Mouse (Mus musculus) limb, embryonic 14.5 days (tissue): ENCODE data around the gene Olfr1316. TPM values are rescaled to one million over a fixed set of nuclear protein-coding genes. Genes with fewer than 3 reads are reported as not detected.

Experiments used
- ATAC-seq: fragments of 200-750 bp; cut with Nextera tagmentation; 2 replicates; pipeline ENCODE4 v1.8.0; 2017; ENCODE audit warnings: low read depth, moderate number of reproducible peaks, moderate TSS enrichment; ENCODE audit not compliant: low FRiP score
- DNase-seq: peaks from one replicate; pipeline ENCODE4 v3.0.0-alpha.2; 2015; ENCODE audit warnings: low spot score
- H3K27ac ChIP-seq: fragments of 300-500 bp; sonication (generic); replicated peaks from 2 replicates; pipeline ENCODE4 v1.5.1; 2014; ENCODE audit warnings: low read depth, mild to moderate bottlenecking, low read length, moderate library complexity, mixed read lengths
- H3K27me3 ChIP-seq: fragments of 300-500 bp; sonication (generic); 2 replicates; pipeline ENCODE4 v1.6.1; 2014; ENCODE audit warnings: low read length, mixed read lengths; ENCODE audit not compliant: control insufficient read depth, insufficient read depth
- H3K36me3 ChIP-seq: fragments of 300-500 bp; sonication (generic); 2 replicates; pipeline ENCODE4 v1.6.1; 2014; ENCODE audit warnings: mild to moderate bottlenecking, low read length, moderate library complexity, mixed read lengths; ENCODE audit not compliant: control insufficient read depth, insufficient read depth
- H3K4me1 ChIP-seq: fragments of 300-500 bp; sonication (generic); 2 replicates; pipeline ENCODE4 v1.6.1; 2014; ENCODE audit warnings: antibody characterized with exemption, low read length, mixed read lengths; ENCODE audit not compliant: control insufficient read depth, insufficient read depth
- H3K4me2 ChIP-seq: fragments of 300-500 bp; sonication (generic); replicated peaks from 2 replicates; pipeline ENCODE4 v1.6.1; 2014; ENCODE audit warnings: low read depth, mild to moderate bottlenecking, low read length, moderate library complexity; ENCODE audit not compliant: severe bottlenecking
- H3K4me3 ChIP-seq: fragments of 300-500 bp; sonication (generic); replicated peaks from 2 replicates; pipeline ENCODE4 v1.5.1; 2014; ENCODE audit warnings: low read length
- H3K9ac ChIP-seq: fragments of 300-500 bp; sonication (generic); 2 replicates; pipeline ENCODE4 v1.6.1; 2014; ENCODE audit warnings: mild to moderate bottlenecking, low read depth, low read length, moderate library complexity; ENCODE audit not compliant: severe bottlenecking
- H3K9me3 ChIP-seq: fragments of 300-500 bp; sonication (generic); 2 replicates; pipeline ENCODE4 v1.6.1; 2016; ENCODE audit warnings: low read length; ENCODE audit not compliant: control insufficient read depth
- POLR2A ChIP-seq: fragments of 200-500 bp; IDR thresholded peaks from 2 replicates; pipeline ENCODE4 v1.8.0; 2012; ENCODE audit warnings: inconsistent platforms, mild to moderate bottlenecking, moderate library complexity, borderline replicate concordance; ENCODE audit not compliant: insufficient read depth, insufficient read length; ENCODE audit errors: extremely low read depth
- WGBS: fragments of 180-500 bp; shearing (Covaris S2); extraction: QIAGEN DNeasy Blood & Tissue Kit; methylation state at CpG from one replicate; pipeline ENCODE4 v1.1.7; 2014; 5-methylcytosine and 5-hydroxymethylcytosine counted together
- polyA plus RNA-seq, 2 experiments: library from polyadenylated mRNA; depleted of rRNA in 1 of 2; stranded (reverse) in 1 of 2; unstranded in 1 of 2; fragments of >200 nt; fragmentation: Nextera tagmentation in 1 of 2; extraction: Ambion mirVana in 1 of 2; gene quantifications; 2 replicates each; pipeline versions ENCODE4 v1.2.1 to v1.2.3; 2012 to 2014

The Olfr1316 gene
- polyA plus RNA-seq (2012; rRNA removed) (0.05 TPM in 1 of 2 replicates, not detected in the other), polyA plus RNA-seq (2014; fragmentation: Nextera tagmentation; extraction: Ambion mirVana) (not detected in 2 replicates)

DNA sequence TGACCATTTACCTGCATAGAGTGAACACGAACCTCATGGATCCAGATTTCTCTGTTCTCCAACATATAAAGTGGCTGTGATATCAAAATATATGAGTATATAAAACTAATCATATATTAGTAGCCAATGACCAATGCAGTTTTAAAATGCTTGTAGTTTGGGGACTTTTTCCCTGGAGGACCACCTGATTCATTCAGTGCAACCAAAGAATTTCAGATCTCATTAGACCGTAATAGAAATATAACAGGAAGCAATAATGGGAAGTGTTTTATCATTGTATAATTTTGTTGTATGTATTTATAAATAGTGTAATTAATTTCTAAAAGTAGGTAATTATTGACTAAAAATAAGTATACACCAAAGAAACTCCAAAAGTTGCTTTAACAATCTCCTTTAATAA, at the start of gene Olfr1316:
Gene Olfr1316, minus strand, starts transcription at position 101 of the 400 bp plus-strand sequence.
- Histone ChIP-seq H3K27me3 (no peaks in the 10 kb centered on the region), H3K4me3 (no peak within 1 kb of the TSS), H3K9ac (no peak within 1 kb of the TSS), H3K4me2 (no peak within 1 kb of the TSS), H3K27ac (no peak within 1 kb of the TSS), H3K9me3 (no peaks in the 10 kb centered on the region), H3K4me1 (no peaks in the 10 kb centered on the region), H3K36me3 (no peaks in the 10 kb centered on the region)
- no peak for TF ChIP-seq POLR2A
- ATAC-seq, result no peak
- 88% methylated on average over 2 of the region's 2 CpGs for WGBS
- no peak for DNase-seq

DNA sequence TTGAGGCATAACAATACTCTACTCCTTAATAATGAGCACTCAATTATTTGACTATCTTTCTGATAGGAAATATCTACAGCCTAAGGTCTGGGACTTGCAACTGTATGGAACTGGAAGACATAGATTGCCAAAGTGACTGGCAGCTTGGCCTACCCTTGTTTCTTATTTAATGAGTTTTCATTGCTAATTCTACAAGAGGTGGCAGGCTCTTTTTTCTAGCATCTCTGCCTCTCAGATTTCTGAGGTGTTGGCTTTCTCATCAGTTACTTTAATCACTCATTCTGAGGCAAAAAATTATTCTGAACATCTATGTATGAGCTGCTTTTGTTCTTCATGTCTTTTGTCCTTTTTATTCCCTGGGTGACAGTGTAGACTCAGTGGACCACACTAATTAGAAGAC, 19.1 kb upstream of the Olfr1316 start, which contains the start of gene Olfr1318:
Gene Olfr1318, plus strand, starts transcription at position 301 of the 400 bp plus-strand sequence.
- H3K9ac ChIP-seq, result no peak within 1 kb of the TSS
- H3K4me1 ChIP-seq, result no peaks in the 10 kb centered on the region
- ATAC-seq (no peak), DNase-seq (no peak)
- no peak for TF ChIP-seq POLR2A
- no peak within 1 kb of the TSS for H3K4me2 ChIP-seq
- no peaks in the 10 kb centered on the region for H3K9me3 ChIP-seq
- H3K27me3 ChIP-seq, result no peaks in the 10 kb centered on the region
- no peak within 1 kb of the TSS for H3K4me3 ChIP-seq
- H3K27ac ChIP-seq, result no peak within 1 kb of the TSS
- no peaks in the 10 kb centered on the region for H3K36me3 ChIP-seq

DNA sequence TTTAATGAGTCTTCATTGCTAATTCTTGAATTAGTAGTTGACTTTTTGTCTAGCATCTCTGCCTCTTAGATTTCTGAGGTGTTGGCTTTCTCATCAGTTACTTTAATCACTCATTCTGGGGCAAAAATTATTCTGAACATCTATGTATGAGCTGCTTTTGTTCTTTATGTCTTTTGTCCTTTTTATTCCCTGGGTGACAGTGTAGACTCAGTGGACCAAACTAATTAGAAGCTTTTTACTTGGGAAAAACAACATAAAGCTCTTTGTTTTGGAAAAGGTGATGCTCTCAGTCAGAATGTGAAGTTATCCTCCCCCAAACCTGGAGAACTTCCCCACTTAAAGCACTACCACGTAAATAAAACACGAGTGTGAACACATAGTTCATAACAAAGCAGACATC, 5.3 kb upstream of the Olfr1316 start, which contains the start of gene Olfr1317:
Gene Olfr1317, plus strand, starts transcription at position 301 of the 400 bp plus-strand sequence.
- DNase-seq (no peak), ATAC-seq (no peak)
- H3K36me3 ChIP-seq, result no peaks in the 10 kb centered on the region
- no peak for TF ChIP-seq POLR2A
- no peak within 1 kb of the TSS for H3K4me2 ChIP-seq
- no peaks in the 10 kb centered on the region for H3K4me1 ChIP-seq
- H3K4me3 ChIP-seq, result no peak within 1 kb of the TSS
- no peak within 1 kb of the TSS for H3K9ac ChIP-seq
- H3K9me3 ChIP-seq, result no peaks in the 10 kb centered on the region
- WGBS, result 78% methylated on average over 2 of the region's 2 CpGs
- H3K27ac ChIP-seq, result no peak within 1 kb of the TSS
- no peaks in the 10 kb centered on the region for H3K27me3 ChIP-seq

DNA sequence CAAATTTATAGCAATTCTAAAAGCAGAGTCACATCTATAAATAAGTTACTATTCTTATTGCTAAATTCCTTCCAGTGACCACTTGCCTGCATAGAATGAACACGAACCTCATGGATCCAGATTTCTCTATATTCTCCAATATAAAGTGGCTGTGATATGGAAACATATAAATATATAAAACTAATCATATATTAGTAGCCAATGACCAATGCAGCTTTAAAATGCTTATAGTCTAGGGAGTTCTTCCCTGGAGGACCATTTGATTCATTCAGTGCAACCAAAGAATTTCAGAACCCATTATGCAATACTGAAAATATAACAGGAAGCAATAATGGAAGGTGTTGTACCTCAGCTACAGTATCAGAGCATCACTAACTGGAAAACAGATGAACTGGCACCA, 19.4 kb downstream of the Olfr1316 start, which contains the start of gene Olfr1315-ps1:
Gene Olfr1315-ps1, minus strand, starts transcription at position 101 of the 400 bp plus-strand sequence.
- Histone ChIP-seq H3K36me3 (no peaks in the 10 kb centered on the region), H3K27ac (no peak within 1 kb of the TSS), H3K4me3 (no peak within 1 kb of the TSS), H3K9ac (no peak within 1 kb of the TSS), H3K27me3 (no peaks in the 10 kb centered on the region), H3K4me1 (no peaks in the 10 kb centered on the region), H3K9me3 (no peaks in the 10 kb centered on the region), H3K4me2 (no peak within 1 kb of the TSS)
- DNase-seq (no peak), ATAC-seq (no peak)
- WGBS, result 81% methylated on average over 1 of the region's 1 CpGs
- no peak for TF ChIP-seq POLR2A

DNA sequence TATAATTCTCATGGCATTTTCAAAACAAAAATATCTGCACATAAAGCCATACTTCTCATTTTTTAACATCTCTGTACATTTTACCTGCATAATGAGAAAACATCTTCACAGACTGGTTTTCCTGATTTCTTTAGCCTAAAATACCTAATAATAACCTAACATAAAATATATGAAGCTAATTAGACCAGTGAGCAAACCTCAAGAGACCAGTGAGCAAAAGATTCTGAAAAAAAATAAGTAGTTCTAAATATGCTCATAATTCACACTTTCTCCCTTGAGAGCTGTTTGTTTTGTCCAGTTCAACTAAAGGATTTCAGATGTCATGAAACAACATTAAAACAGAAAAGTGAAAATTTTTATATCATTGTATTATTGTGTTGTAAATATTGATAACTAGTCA, 38.1 kb downstream of the Olfr1316 start, which contains the start of gene Olfr1314:
Gene Olfr1314, minus strand, starts transcription at position 101 of the 400 bp plus-strand sequence.
- no peak within 1 kb of the TSS for H3K4me3 ChIP-seq
- TF ChIP-seq POLR2A, result no peak
- ATAC-seq (no peak), DNase-seq (no peak)
- no peak within 1 kb of the TSS for H3K27ac ChIP-seq
- H3K9me3 ChIP-seq, result no peaks in the 10 kb centered on the region
- no peaks in the 10 kb centered on the region for H3K27me3 ChIP-seq
- no peak within 1 kb of the TSS for H3K4me2 ChIP-seq
- no peaks in the 10 kb centered on the region for H3K36me3 ChIP-seq
- H3K9ac ChIP-seq, result no peak within 1 kb of the TSS
- no peaks in the 10 kb centered on the region for H3K4me1 ChIP-seq

DNA sequence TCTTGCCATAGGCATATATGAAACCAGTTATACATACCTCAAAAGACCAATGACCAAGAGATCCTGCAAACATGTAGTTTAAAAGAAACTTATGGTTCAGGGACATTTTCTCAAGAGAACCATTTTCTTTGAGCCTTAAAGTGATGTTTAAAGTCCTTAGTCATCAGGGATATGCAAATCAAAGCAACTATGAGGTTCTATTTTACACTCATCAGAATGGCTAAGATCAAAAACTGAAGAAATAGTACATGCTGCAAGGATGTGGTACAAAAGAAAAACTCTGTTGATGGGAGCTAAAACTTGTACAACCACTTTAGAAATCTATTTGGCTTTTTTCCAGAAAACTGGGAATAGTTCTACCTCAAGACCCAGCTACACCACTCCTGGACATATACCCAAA, 57.0 kb downstream of the Olfr1316 start, which contains the start of gene Olfr1313:
Gene Olfr1313, minus strand, starts transcription at position 101 of the 400 bp plus-strand sequence.
- H3K36me3 ChIP-seq, result no peaks in the 10 kb centered on the region
- no peak for DNase-seq
- H3K4me1 ChIP-seq, result no peaks in the 10 kb centered on the region
- no peak for TF ChIP-seq POLR2A
- H3K4me2 ChIP-seq, result no peak within 1 kb of the TSS
- no peaks in the 10 kb centered on the region for H3K9me3 ChIP-seq
- no peaks in the 10 kb centered on the region for H3K27me3 ChIP-seq
- ATAC-seq, result no peak
- H3K9ac ChIP-seq, result no peak within 1 kb of the TSS
- H3K4me3 ChIP-seq, result no peak within 1 kb of the TSS
- H3K27ac ChIP-seq, result no peak within 1 kb of the TSS

Other genes with a start within 250 kb of the Olfr1316 start
- gene Olfr1306, start 218.7 kb downstream of the Olfr1316 start, polyA plus RNA-seq (2012; rRNA removed), result not detected in 2 replicates
- not detected in 2 replicates for gene Olfr1306, start 218.7 kb downstream of the Olfr1316 start, polyA plus RNA-seq (2014; fragmentation: Nextera tagmentation; extraction: Ambion mirVana)
- gene Olfr1307, start 185.5 kb downstream of the Olfr1316 start, polyA plus RNA-seq (2012; rRNA removed), result not detected in 2 replicates
- gene Olfr1307, start 185.5 kb downstream of the Olfr1316 start, polyA plus RNA-seq (2014; fragmentation: Nextera tagmentation; extraction: Ambion mirVana), result 0.01 TPM in 1 of 2 replicates, not detected in the other
- gene Olfr1308, start 170.0 kb downstream of the Olfr1316 start, polyA plus RNA-seq (2012; rRNA removed), result not detected in 2 replicates
- gene Olfr1308, start 170.0 kb downstream of the Olfr1316 start, polyA plus RNA-seq (2014; fragmentation: Nextera tagmentation; extraction: Ambion mirVana), result not detected in 2 replicates
- gene Olfr1309, start 144.7 kb downstream of the Olfr1316 start, polyA plus RNA-seq (2012; rRNA removed), result not detected in 2 replicates
- gene Olfr1309, start 144.7 kb downstream of the Olfr1316 start, polyA plus RNA-seq (2014; fragmentation: Nextera tagmentation; extraction: Ambion mirVana), result not detected in 2 replicates
- 0.01 TPM in 1 of 2 replicates, not detected in the other for gene Olfr1310, start 122.3 kb downstream of the Olfr1316 start, polyA plus RNA-seq (2012; rRNA removed)
- gene Olfr1310, start 122.3 kb downstream of the Olfr1316 start, polyA plus RNA-seq (2014; fragmentation: Nextera tagmentation; extraction: Ambion mirVana), result not detected in 2 replicates
- not detected in 2 replicates for gene Olfr1311, start 110.6 kb downstream of the Olfr1316 start, polyA plus RNA-seq (2012; rRNA removed)
- not detected in 2 replicates for gene Olfr1311, start 110.6 kb downstream of the Olfr1316 start, polyA plus RNA-seq (2014; fragmentation: Nextera tagmentation; extraction: Ambion mirVana)
- gene Olfr1312, start 84.7 kb downstream of the Olfr1316 start, polyA plus RNA-seq (2012; rRNA removed), result not detected in 2 replicates
- not detected in 2 replicates for gene Olfr1312, start 84.7 kb downstream of the Olfr1316 start, polyA plus RNA-seq (2014; fragmentation: Nextera tagmentation; extraction: Ambion mirVana)
- gene Olfr1313, start 57.1 kb downstream of the Olfr1316 start, polyA plus RNA-seq (2012; rRNA removed), result not detected in 2 replicates
- not detected in 2 replicates for gene Olfr1313, start 57.1 kb downstream of the Olfr1316 start, polyA plus RNA-seq (2014; fragmentation: Nextera tagmentation; extraction: Ambion mirVana)
- gene Olfr1314, start 38.2 kb downstream of the Olfr1316 start, polyA plus RNA-seq (2012; rRNA removed), result 0.10 TPM in 1 of 2 replicates, not detected in the other
- gene Olfr1314, start 38.2 kb downstream of the Olfr1316 start, polyA plus RNA-seq (2014; fragmentation: Nextera tagmentation; extraction: Ambion mirVana), result not detected in 2 replicates
- gene Olfr1315-ps1, start 19.5 kb downstream of the Olfr1316 start, polyA plus RNA-seq (2012; rRNA removed), result not detected in 2 replicates
- gene Olfr1315-ps1, start 19.5 kb downstream of the Olfr1316 start, polyA plus RNA-seq (2014; fragmentation: Nextera tagmentation; extraction: Ambion mirVana), result not detected in 2 replicates
- gene Olfr1317, start 5.4 kb upstream of the Olfr1316 start, polyA plus RNA-seq (2012; rRNA removed), result not detected in 2 replicates
- gene Olfr1317, start 5.4 kb upstream of the Olfr1316 start, polyA plus RNA-seq (2014; fragmentation: Nextera tagmentation; extraction: Ambion mirVana), result not detected in 2 replicates
- gene Olfr1318, start 19.2 kb upstream of the Olfr1316 start, polyA plus RNA-seq (2012; rRNA removed), result not detected in 2 replicates
- gene Olfr1318, start 19.2 kb upstream of the Olfr1316 start, polyA plus RNA-seq (2014; fragmentation: Nextera tagmentation; extraction: Ambion mirVana), result not detected in 2 replicates
- 39.9 and 64.6 TPM in 2 replicates for gene Lpcat4, start 104.5 kb upstream of the Olfr1316 start, polyA plus RNA-seq (2012; rRNA removed)
- gene Lpcat4, start 104.5 kb upstream of the Olfr1316 start, polyA plus RNA-seq (2014; fragmentation: Nextera tagmentation; extraction: Ambion mirVana), result 19.7 and 20.9 TPM in 2 replicates
- not detected in 2 replicates for gene Nutm1, start 124.3 kb upstream of the Olfr1316 start, polyA plus RNA-seq (2012; rRNA removed)
- gene Nutm1, start 124.3 kb upstream of the Olfr1316 start, polyA plus RNA-seq (2014; fragmentation: Nextera tagmentation; extraction: Ambion mirVana), result not detected in 2 replicates
- 147 and 150 TPM in 2 replicates for gene Nop10, start 126.9 kb upstream of the Olfr1316 start, polyA plus RNA-seq (2012; rRNA removed)
- 193 and 210 TPM in 2 replicates for gene Nop10, start 126.9 kb upstream of the Olfr1316 start, polyA plus RNA-seq (2014; fragmentation: Nextera tagmentation; extraction: Ambion mirVana)
- 32.5 TPM in 2 replicates for gene Slc12a6, start 130.8 kb upstream of the Olfr1316 start, polyA plus RNA-seq (2012; rRNA removed)
- 14.1 and 15.4 TPM in 2 replicates for gene Slc12a6, start 130.8 kb upstream of the Olfr1316 start, polyA plus RNA-seq (2014; fragmentation: Nextera tagmentation; extraction: Ambion mirVana)
- 0.03 TPM in 1 of 2 replicates, not detected in the other for gene Gm21985, start 131.3 kb upstream of the Olfr1316 start, polyA plus RNA-seq (2012; rRNA removed)
- gene Gm21985, start 131.3 kb upstream of the Olfr1316 start, polyA plus RNA-seq (2014; fragmentation: Nextera tagmentation; extraction: Ambion mirVana), result not detected in 2 replicates
- 75.1 and 83.0 TPM in 2 replicates for gene Emc4, start 233.1 kb upstream of the Olfr1316 start, polyA plus RNA-seq (2012; rRNA removed)
- 104 and 108 TPM in 2 replicates for gene Emc4, start 233.1 kb upstream of the Olfr1316 start, polyA plus RNA-seq (2014; fragmentation: Nextera tagmentation; extraction: Ambion mirVana)
- 19.8 and 21.2 TPM in 2 replicates for gene Katnbl1, start 244.2 kb upstream of the Olfr1316 start, polyA plus RNA-seq (2012; rRNA removed)
- 50.1 and 50.2 TPM in 2 replicates for gene Katnbl1, start 244.2 kb upstream of the Olfr1316 start, polyA plus RNA-seq (2014; fragmentation: Nextera tagmentation; extraction: Ambion mirVana)